Mouse (Mus musculus) frontal cortex, adult 2 months (tissue): ENCODE data around the gene Dppa4. TPM values are rescaled to one million over a fixed set of nuclear protein-coding genes. Genes with fewer than 3 reads are reported as not detected.

ENCODE experiments used
- DNase-seq, 2 experiments: peaks; one replicate each; pipeline ENCODE4 v3.0.0; 2022; ENCODE audit warnings: low spot score in 1 of 2; ENCODE audit errors: extremely low spot score in 1 of 2
- polyA plus RNA-seq: library from polyadenylated mRNA; depleted of rRNA; stranded (reverse); fragments of >200 nt; gene quantifications from 2 replicates; pipeline ENCODE4 v1.2.3, GENCODE M21; 2012; rRNA removed

The Dppa4 gene
- polyA plus RNA-seq, 1 experiment = not detected

DNA sequence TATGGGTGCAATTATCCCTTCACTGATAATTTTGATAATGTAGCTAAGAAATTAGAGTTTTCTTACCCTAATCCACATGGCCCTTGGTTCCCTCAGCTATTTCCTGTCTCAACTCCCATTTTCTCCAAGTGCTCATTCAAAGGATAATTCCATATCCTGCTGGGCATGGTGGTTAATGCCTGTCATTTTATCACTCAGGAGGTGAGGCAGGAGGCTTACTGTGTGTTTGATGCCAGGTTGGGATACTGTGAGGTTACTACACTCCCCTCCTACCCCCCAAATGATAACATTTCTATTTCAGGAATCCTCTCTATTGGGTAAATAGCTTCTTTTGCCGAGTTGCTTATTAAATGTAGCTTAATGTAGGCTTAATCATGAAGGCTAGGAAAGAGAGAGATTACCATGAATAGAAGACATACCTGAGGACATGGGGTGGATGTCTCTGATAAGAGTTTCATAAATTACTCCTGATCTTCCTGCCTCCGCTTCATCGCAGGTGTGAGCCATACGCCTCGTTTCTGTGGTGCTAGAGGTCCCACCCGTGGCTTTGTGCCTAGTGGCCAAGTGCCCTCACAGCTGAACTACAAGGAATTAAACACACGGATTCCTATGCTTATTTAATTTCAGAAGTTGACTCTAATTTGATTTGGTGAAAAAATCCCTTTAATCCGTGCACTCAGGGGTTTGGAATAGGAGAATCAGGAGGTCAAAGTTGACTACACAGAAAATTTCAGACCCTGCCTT, 40.2 kb downstream of the Dppa4 start:
- no peak for DNase-seq

DNA sequence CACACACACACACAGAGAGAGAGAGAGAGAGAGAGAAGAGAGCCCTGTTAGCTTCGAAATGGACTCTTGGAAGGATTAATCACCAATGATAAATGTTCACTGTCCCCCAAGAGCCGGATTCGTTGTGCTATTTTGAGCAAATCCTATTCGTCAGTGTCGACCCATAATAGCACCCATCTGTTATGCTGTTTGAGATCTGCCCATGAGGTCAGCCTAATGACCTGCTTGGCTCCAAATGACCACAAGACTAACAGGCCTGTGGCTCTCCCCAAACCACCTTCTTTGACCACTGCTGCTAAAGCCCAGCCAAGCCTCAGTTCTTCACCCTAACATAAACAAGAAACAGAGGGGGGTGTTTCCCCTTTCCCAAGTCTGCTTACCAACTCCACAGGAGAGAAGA, 43.4 kb downstream of the Dppa4 start:
- no peak for DNase-seq

GRCm38 (mm10) chr16:48328420-48328819, 44.9 kb downstream of the Dppa4 start:
- no peak for DNase-seq

GRCm38 (mm10) chr16:48331822-48332221, 48.3 kb downstream of the Dppa4 start:
- DNase-seq = no peak

GRCm38 (mm10) chr16:48335326-48335725, 51.8 kb downstream of the Dppa4 start:
- DNase-seq = no peak

Other genes starting within 250 kb of the Dppa4 start
- gene Dppa2, start 20.2 kb downstream of the Dppa4 start, polyA plus RNA-seq = not detected in 2 replicates
- gene Gm5485, start 128.7 kb downstream of the Dppa4 start, polyA plus RNA-seq = not detected in 2 replicates
- gene Morc1, start 147.5 kb downstream of the Dppa4 start, polyA plus RNA-seq = 0.06 and 0.14 TPM in 2 replicates